Mouse (Mus musculus): ENCODE data around the gene H2afy2. TPM values are rescaled to one million over a fixed set of nuclear protein-coding genes. Genes with fewer than 3 reads are reported as not detected.
A peak's percentile ranks its signal among the peaks of the same experiment; 100 is the strongest.

Gene H2afy2
- total RNA-seq, 2 experiments from 2014 or later, result 22.7 to 23.8 TPM

- no peak overlapping the region for H3K27ac ChIP-seq
- no peak overlapping the region for H3K4me3 ChIP-seq
- intact Hi-C loops (cut with DNase I), result no loop called here
- no peak for DNase-seq (ENCODE audit: extremely low spot score in 1 of 2, low spot score in 2 of 2)
- no peak for TF ChIP-seq CTCF (IDR thresholded peaks at IDR 0.05)
Observed at GRCm38 (mm10) chr10:61715996-61716864, 67.7 kb downstream of the H2afy2 start.

- peak overlapping the region; percentile 49 for H3K4me3 ChIP-seq
- intact Hi-C loops (cut with DNase I), result no loop called here
- no peak overlapping the region for H3K27ac ChIP-seq
- no peak for DNase-seq (ENCODE audit: extremely low spot score in 1 of 2, low spot score in 2 of 2)
- TF ChIP-seq CTCF (IDR thresholded peaks at IDR 0.05), result no peak
Observed at GRCm38 (mm10) chr10:61715462-61715837, 68.5 kb downstream of the H2afy2 start.

- Histone ChIP-seq H3K27ac (no peak within 1 kb of the TSS), H3K4me3 (peak within 1 kb of the TSS; percentile 49)
- intact Hi-C loops (cut with DNase I), result no loop called here
- TF ChIP-seq CTCF (IDR thresholded peaks at IDR 0.05), result no peak
- peak in 1 of 2 experiments; percentile 24 for DNase-seq (ENCODE audit: extremely low spot score in 1 of 2, low spot score in 2 of 2)
Observed at GRCm38 (mm10) chr10:61714771-61715461, 69.0 kb downstream of the H2afy2 start, which contains the start of gene Aifm2. Aifm2 (plus strand) TSS chr10:61715263.

DNA sequence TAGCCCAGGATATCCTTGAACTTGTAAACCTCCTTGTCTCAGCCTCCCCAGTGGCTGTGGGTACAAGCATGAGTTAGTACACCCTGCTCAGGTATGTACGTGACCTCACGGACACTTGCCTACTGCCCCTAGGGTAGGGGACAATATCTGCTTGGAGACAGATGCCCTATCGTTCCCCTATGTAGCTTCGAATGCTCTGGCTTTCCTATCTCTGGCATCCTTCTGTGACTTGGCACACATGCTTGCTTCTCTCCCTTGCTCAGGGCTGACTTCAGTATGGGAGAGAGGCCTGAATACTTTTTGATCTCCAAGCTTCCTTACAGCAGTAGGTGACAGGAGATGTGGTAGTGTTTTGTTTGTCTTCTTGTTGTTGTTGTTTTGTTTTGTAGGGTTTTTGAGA is 69.8 kb downstream of the H2afy2 start:
- no peak for TF ChIP-seq CTCF (IDR thresholded peaks at IDR 0.05)
- intact Hi-C loops (cut with DNase I), result no loop called here
- H3K4me3 ChIP-seq, result no peak overlapping the region

DNA sequence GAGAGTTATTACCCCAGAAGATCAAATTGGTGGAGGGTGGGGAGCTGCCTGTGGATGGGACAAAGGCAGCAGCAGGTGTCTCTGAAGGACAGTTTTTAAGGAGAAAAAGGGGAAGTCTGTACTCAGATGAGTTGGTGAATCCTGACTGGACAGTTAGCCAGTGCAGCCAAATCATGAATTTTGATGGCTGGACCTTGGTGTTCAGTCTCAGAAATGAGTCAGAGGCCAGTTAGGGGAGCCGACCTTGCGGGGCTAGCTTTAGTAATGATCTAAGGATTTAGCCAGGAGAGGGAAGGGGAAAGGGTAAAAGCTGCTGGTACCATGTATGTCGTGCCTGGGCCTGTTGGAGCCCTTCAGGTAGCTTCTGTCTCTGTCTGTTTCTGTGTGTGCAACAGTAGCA is 70.3 kb downstream of the H2afy2 start:
- DNase-seq (ENCODE audit: extremely low spot score in 1 of 2, low spot score in 2 of 2), result no peak
- H3K27ac ChIP-seq, result no peak overlapping the region

More for the DNA sequence above, 69.8 kb downstream of the H2afy2 start:
- no peak overlapping the region for H3K27ac ChIP-seq
- DNase-seq (ENCODE audit: extremely low spot score in 1 of 2, low spot score in 2 of 2), result no peak

DNA sequence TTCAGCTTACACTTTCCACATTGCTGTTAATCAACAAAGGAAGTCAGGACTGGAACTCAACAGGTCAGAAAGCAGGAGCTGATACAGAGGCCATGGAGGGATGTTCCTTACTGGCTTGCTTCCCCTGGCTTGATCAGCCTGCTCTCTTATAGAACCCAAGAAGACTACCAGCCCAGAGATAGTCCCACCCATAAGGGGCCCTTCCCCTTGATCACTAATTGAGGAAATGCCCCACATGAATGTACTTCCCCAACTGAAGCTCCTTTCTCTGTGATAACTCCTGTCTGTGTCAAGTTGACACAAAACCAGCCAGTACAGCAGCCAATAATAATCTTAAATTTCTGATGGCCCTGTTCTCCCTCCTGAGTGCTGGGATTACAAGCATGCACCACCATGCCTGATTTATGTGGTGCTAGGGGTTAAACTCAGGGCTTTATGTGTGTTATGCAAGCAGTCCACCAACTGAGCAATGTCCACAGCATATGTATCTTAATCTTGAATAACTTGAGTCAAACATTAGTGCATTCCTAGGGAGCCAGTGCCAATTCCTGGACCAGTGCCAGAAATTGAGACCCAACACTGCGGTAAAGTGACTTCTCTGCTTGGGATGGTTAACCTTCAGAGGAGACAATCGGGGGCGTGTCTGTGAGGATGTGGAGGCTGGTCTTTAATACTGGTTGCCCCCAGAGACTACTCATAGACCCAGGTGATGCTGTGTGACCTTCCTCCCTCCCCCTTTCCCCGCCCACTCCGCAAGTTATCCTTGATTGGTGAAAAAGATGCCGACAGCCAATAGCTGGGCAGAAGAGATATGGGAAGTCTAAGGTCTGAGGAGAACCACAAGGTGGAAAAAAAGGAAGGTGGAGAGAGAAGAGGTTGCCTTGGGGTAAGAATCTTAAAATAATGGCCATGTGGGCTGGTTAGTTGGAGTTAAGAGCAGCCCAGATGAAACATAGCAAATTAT is 77.3 kb downstream of the H2afy2 start:
- DNase-seq (ENCODE audit: extremely low spot score in 1 of 2, low spot score in 2 of 2), result no peak
- H3K27ac ChIP-seq, result no peak overlapping the region
- H3K4me3 ChIP-seq, result no peak overlapping the region
- no peak for TF ChIP-seq CTCF (IDR thresholded peaks at IDR 0.05)
- intact Hi-C loops (cut with DNase I), result no loop called here

More for the DNA sequence above, 70.3 kb downstream of the H2afy2 start:
- no peak overlapping the region for H3K4me3 ChIP-seq
- intact Hi-C loops (cut with DNase I), result no loop called here
- TF ChIP-seq CTCF (IDR thresholded peaks at IDR 0.05), result no peak

GRCm38 (mm10) chr10:61704663-61705062 is 79.3 kb downstream of the H2afy2 start:
- intact Hi-C loops (cut with DNase I), result no loop called here
- Histone ChIP-seq H3K27ac (no peak overlapping the region), H3K4me3 (no peak overlapping the region)
- DNase-seq (ENCODE audit: extremely low spot score in 1 of 2, low spot score in 2 of 2), result no peak
- TF ChIP-seq CTCF (IDR thresholded peaks at IDR 0.05), result no peak

DNA sequence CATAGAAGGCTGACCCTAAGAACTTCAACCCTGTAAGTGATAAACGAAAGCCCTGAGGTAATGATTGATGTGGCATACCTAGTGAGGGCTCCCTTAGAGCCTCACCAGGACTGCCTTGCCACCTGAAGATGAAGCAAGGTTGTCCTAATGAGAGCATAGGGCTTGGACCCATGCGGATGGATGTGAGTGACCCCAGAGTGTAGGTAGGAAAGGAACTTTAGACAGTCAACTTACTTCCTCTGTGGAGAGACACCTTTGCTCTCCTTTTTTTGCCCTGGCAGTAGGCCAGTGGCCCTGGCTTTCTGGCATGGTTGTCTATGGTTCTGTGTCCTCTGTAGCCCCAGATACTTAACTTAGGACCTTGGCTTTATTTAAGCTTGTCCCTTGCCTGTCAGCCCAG is 86.9 kb downstream of the H2afy2 start:
- Histone ChIP-seq H3K27ac (no peak overlapping the region), H3K4me3 (peak overlapping the region; percentile 100)
- intact Hi-C loops (cut with DNase I), result no loop called here
- no peak for DNase-seq (ENCODE audit: extremely low spot score in 1 of 2, low spot score in 2 of 2)
- no peak for TF ChIP-seq CTCF (IDR thresholded peaks at IDR 0.05)

- Histone ChIP-seq H3K27ac (no peak overlapping the region), H3K4me3 (peak overlapping the region; percentile 100)
- intact Hi-C loops (cut with DNase I), result no loop called here
- no peak for TF ChIP-seq CTCF (IDR thresholded peaks at IDR 0.05)
- DNase-seq (ENCODE audit: extremely low spot score in 1 of 2, low spot score in 2 of 2), result no peak
Observed at GRCm38 (mm10) chr10:61696560-61696823, 87.5 kb downstream of the H2afy2 start.

GRCm38 (mm10) chr10:61695703-61696559 is 88.0 kb downstream of the H2afy2 start:
- Histone ChIP-seq H3K4me3 (peak overlapping the region; percentile 100), H3K27ac (peak overlapping the region; percentile 68)
- intact Hi-C loops (cut with DNase I), result loop anchor here (1.0 kb wide), 1 partner anchor 16 kb away; the partner anchor contains the start of gene Sar1a
- peak; percentile 29 to 33 for DNase-seq (ENCODE audit: extremely low spot score in 1 of 2, low spot score in 2 of 2)
- TF ChIP-seq CTCF (IDR thresholded peaks at IDR 0.05), result no peak

All from left cerebral cortex, adult 2 months (tissue).